Mouse (Mus musculus): Measurements from ENCODE around the gene Oxsr1. TPM values are rescaled to one million over a fixed set of nuclear protein-coding genes. Genes with fewer than 3 reads are reported as not detected.
A peak's percentile ranks its signal among the peaks of the same experiment; 100 is the strongest.
"Not testable (repeated sequence)": the region's sequence is repeated elsewhere in the genome, so short reads cannot be mapped to it uniquely, and the experiment has no call there.

The Oxsr1 gene
- polyA plus RNA-seq (2012; fragmentation: generic; extraction: Trizol) = 13.5 TPM

GRCm38 (mm10) chr9:119322289-119323259 is at the start of gene Oxsr1:
Gene Oxsr1 (minus strand): TSS chr9:119322427.
- no peaks in the 10 kb centered on the region for H3K36me3 ChIP-seq (ENCODE audit: control insufficient read depth, insufficient read depth)

GRCm38 (mm10) chr9:119371251-119371650 is 49.0 kb upstream of the Oxsr1 start:
- no peak for TF ChIP-seq MYOG (IDR thresholded peaks at IDR 0.05; ENCODE audit: control insufficient read depth in 1 of 3, insufficient read depth in 1 of 3, insufficient read length in 2 of 3, low read depth in 2 of 3)
- no peak for TF ChIP-seq MYOD1 (IDR thresholded peaks at IDR 0.05; ENCODE audit: control insufficient read depth in 1 of 3, insufficient read length in 2 of 3, low read depth in 2 of 3)
- TF ChIP-seq E2F4 (IDR thresholded peaks at IDR 0.05; ENCODE audit: insufficient read depth) = no peak
- TF ChIP-seq REST (IDR thresholded peaks at IDR 0.05; ENCODE audit: insufficient read depth, insufficient read length) = no peak
- TF ChIP-seq TCF3 (IDR thresholded peaks at IDR 0.05; ENCODE audit: insufficient read length, low read depth) = no peak
- no peak for TF ChIP-seq MAX (IDR thresholded peaks at IDR 0.05; ENCODE audit: low read depth)
- H3K79me2 ChIP-seq (ENCODE audit: control insufficient read depth, insufficient read depth) = no peaks in the 10 kb centered on the region
- H3K4me3 ChIP-seq = no peak overlapping the region
- no peaks in the 10 kb centered on the region for H3K27me3 ChIP-seq (ENCODE audit: control insufficient read depth, insufficient read depth, insufficient read length)
- no peak overlapping the region for H3K4me2 ChIP-seq (ENCODE audit: low read depth)
- H3ac ChIP-seq (ENCODE audit: control insufficient read depth, insufficient read length) = no peak overlapping the region
- no peaks in the 10 kb centered on the region for H3K36me3 ChIP-seq (ENCODE audit: control insufficient read depth, insufficient read depth)

More at GRCm38 (mm10) chr9:119322289-119323259, at the start of gene Oxsr1:
- H3K4me2 ChIP-seq (ENCODE audit: low read depth) = peak within 1 kb of the TSS; percentile 97
- peak within 1 kb of the TSS; percentile 81 for H3K4me3 ChIP-seq
- TF ChIP-seq POLR2A (IDR thresholded peaks at IDR 0.05; ENCODE audit: insufficient read length, low read depth) = peak; percentile 81
- peak; percentile 35 for TF ChIP-seq POLR2AphosphoS2 (IDR thresholded peaks at IDR 0.05; ENCODE audit: insufficient read length, low read depth)
- no peak for TF ChIP-seq TCF3 (IDR thresholded peaks at IDR 0.05; ENCODE audit: insufficient read length, low read depth)
- peak in 1 of 3 experiments; percentile 60 for TF ChIP-seq MYOG (IDR thresholded peaks at IDR 0.05; ENCODE audit: control insufficient read depth in 1 of 3, insufficient read depth in 1 of 3, insufficient read length in 2 of 3, low read depth in 2 of 3)
- peak in 1 of 3 experiments; percentile 69 for TF ChIP-seq MYOD1 (IDR thresholded peaks at IDR 0.05; ENCODE audit: control insufficient read depth in 1 of 3, insufficient read length in 2 of 3, low read depth in 2 of 3)
- peaks cover 39% of the 10 kb centered on the region for H3K79me2 ChIP-seq (ENCODE audit: control insufficient read depth, insufficient read depth)
- no peaks in the 10 kb centered on the region for H3K27me3 ChIP-seq (ENCODE audit: control insufficient read depth, insufficient read depth, insufficient read length)
- peak within 1 kb of the TSS; percentile 77 for H3ac ChIP-seq (ENCODE audit: control insufficient read depth, insufficient read length)

DNA sequence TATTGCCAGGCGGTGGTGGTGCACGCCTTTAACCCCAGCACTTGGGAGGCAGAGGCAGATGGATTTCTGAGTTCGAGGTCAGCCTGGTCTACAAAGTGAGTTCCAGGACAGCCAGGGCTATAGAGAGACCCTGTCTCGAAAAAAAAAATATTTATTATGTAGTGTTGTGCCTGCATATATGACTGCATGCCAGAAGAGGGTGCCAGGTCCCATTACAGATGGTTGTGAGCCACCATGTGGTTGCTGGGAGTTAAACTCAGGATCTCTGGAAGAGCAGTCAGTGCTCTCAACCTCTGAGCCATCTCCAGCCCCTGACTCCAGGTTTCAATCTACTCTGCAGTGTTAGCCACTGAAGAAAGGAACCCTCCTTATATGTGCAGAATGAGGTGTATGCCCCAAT is 48.5 kb upstream of the Oxsr1 start:
- H3ac ChIP-seq (ENCODE audit: control insufficient read depth, insufficient read length); H3K27me3 ChIP-seq (ENCODE audit: control insufficient read depth, insufficient read depth, insufficient read length); H3K36me3 ChIP-seq (ENCODE audit: control insufficient read depth, insufficient read depth); H3K4me3 ChIP-seq; H3K4me2 ChIP-seq (ENCODE audit: low read depth); H3K79me2 ChIP-seq (ENCODE audit: control insufficient read depth, insufficient read depth): not testable (repeated sequence)

DNA sequence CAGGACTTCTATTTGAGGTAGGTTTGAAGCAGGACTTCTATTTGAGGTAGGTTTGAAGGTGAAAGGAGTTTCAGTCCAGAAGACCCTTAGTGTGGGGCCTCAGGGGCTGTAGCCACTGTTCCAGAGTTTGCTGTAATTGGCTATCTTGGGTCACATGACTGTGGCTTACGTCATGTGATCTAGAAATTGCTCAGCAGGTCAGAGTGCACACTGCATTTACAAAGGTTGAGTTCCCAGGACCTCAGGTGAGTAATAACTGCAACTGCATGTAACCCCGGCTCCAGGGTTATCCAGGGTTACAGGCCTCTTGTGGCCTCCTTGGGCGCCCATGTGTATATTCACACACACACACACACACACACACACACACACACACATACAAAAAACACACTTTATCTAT is 46.1 kb upstream of the Oxsr1 start:
- H3K79me2 ChIP-seq (ENCODE audit: control insufficient read depth, insufficient read depth) = no peaks in the 10 kb centered on the region
- no peaks in the 10 kb centered on the region for H3K27me3 ChIP-seq (ENCODE audit: control insufficient read depth, insufficient read depth, insufficient read length)
- TF ChIP-seq CEBPB (IDR thresholded peaks at IDR 0.05; ENCODE audit: insufficient read depth, poor library complexity, severe bottlenecking) = no peak
- no peak for TF ChIP-seq TCF12 (IDR thresholded peaks at IDR 0.05; ENCODE audit: insufficient read depth, poor library complexity, severe bottlenecking)
- TF ChIP-seq USF1 (IDR thresholded peaks at IDR 0.05; ENCODE audit: low read depth) = no peak
- no peak for TF ChIP-seq E2F4 (IDR thresholded peaks at IDR 0.05; ENCODE audit: insufficient read depth)
- TF ChIP-seq POLR2AphosphoS2 (IDR thresholded peaks at IDR 0.05; ENCODE audit: insufficient read length, low read depth) = no peak
- no peak for TF ChIP-seq REST (IDR thresholded peaks at IDR 0.05; ENCODE audit: insufficient read depth, insufficient read length)
- TF ChIP-seq MYOD1 (IDR thresholded peaks at IDR 0.05; ENCODE audit: control insufficient read depth in 1 of 3, insufficient read length in 2 of 3, low read depth in 2 of 3) = no peak
- TF ChIP-seq SRF (IDR thresholded peaks at IDR 0.05; ENCODE audit: control insufficient read depth, insufficient read length, low read depth) = no peak
- TF ChIP-seq TCF3 (IDR thresholded peaks at IDR 0.05; ENCODE audit: insufficient read length, low read depth) = no peak
- TF ChIP-seq MAX (IDR thresholded peaks at IDR 0.05; ENCODE audit: low read depth) = no peak
- no peak for TF ChIP-seq POLR2A (IDR thresholded peaks at IDR 0.05; ENCODE audit: insufficient read length, low read depth)
- no peak for TF ChIP-seq MYOG (IDR thresholded peaks at IDR 0.05; ENCODE audit: control insufficient read depth in 1 of 3, insufficient read depth in 1 of 3, insufficient read length in 2 of 3, low read depth in 2 of 3)
- no peak overlapping the region for H3ac ChIP-seq (ENCODE audit: control insufficient read depth, insufficient read length)
- no peak overlapping the region for H3K4me2 ChIP-seq (ENCODE audit: low read depth)
- H3K36me3 ChIP-seq (ENCODE audit: control insufficient read depth, insufficient read depth) = no peaks in the 10 kb centered on the region
- H3K4me3 ChIP-seq = no peak overlapping the region

DNA sequence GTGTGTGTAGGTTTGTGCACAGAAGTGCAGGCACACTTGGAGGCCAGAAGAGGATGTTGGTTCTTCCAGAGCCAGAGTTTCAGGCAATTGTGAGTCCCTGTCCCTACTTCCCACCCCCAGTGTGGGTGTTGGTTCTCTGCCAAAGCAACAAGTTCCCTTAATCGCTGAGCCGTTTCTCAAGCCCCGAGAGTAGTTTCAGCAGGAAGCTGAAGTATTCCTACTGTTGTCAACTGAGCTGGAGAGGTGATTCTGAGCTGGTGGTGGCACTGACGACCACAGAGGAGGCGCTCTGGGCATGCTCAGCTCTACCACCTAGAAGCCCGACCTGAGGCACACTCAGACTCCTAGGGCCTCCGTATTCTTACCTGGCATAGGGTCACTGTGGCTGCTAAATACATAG is 43.1 kb upstream of the Oxsr1 start, which contains the start of gene Slc22a14:
Gene Slc22a14 (minus strand): TSS at position 270 of the 400 bp plus-strand sequence.
- no peaks in the 10 kb centered on the region for H3K79me2 ChIP-seq (ENCODE audit: control insufficient read depth, insufficient read depth)
- H3K36me3 ChIP-seq (ENCODE audit: control insufficient read depth, insufficient read depth) = no peaks in the 10 kb centered on the region
- TF ChIP-seq SRF (IDR thresholded peaks at IDR 0.05; ENCODE audit: control insufficient read depth, insufficient read length, low read depth) (no peak), POLR2A (IDR thresholded peaks at IDR 0.05; ENCODE audit: insufficient read length, low read depth) (no peak), CEBPB (IDR thresholded peaks at IDR 0.05; ENCODE audit: insufficient read depth, poor library complexity, severe bottlenecking) (no peak), REST (IDR thresholded peaks at IDR 0.05; ENCODE audit: insufficient read depth, insufficient read length) (no peak), MYOG (IDR thresholded peaks at IDR 0.05; ENCODE audit: control insufficient read depth in 1 of 3, insufficient read depth in 1 of 3, insufficient read length in 2 of 3, low read depth in 2 of 3) (no peak), USF1 (IDR thresholded peaks at IDR 0.05; ENCODE audit: low read depth) (no peak), TCF3 (IDR thresholded peaks at IDR 0.05; ENCODE audit: insufficient read length, low read depth) (no peak), POLR2AphosphoS2 (IDR thresholded peaks at IDR 0.05; ENCODE audit: insufficient read length, low read depth) (no peak), E2F4 (IDR thresholded peaks at IDR 0.05; ENCODE audit: insufficient read depth) (no peak), MAX (IDR thresholded peaks at IDR 0.05; ENCODE audit: low read depth) (no peak), TCF12 (IDR thresholded peaks at IDR 0.05; ENCODE audit: insufficient read depth, poor library complexity, severe bottlenecking) (no peak), MYOD1 (IDR thresholded peaks at IDR 0.05; ENCODE audit: control insufficient read depth in 1 of 3, insufficient read length in 2 of 3, low read depth in 2 of 3) (no peak)
- no peak within 1 kb of the TSS for H3ac ChIP-seq (ENCODE audit: control insufficient read depth, insufficient read length)
- no peak within 1 kb of the TSS for H3K4me2 ChIP-seq (ENCODE audit: low read depth)
- no peaks in the 10 kb centered on the region for H3K27me3 ChIP-seq (ENCODE audit: control insufficient read depth, insufficient read depth, insufficient read length)
- no peak within 1 kb of the TSS for H3K4me3 ChIP-seq

Data from myocyte (in vitro differentiated cells).